Mouse (Mus musculus): ENCODE measurements around the gene Ldb3.

Gene Ldb3

DNA sequence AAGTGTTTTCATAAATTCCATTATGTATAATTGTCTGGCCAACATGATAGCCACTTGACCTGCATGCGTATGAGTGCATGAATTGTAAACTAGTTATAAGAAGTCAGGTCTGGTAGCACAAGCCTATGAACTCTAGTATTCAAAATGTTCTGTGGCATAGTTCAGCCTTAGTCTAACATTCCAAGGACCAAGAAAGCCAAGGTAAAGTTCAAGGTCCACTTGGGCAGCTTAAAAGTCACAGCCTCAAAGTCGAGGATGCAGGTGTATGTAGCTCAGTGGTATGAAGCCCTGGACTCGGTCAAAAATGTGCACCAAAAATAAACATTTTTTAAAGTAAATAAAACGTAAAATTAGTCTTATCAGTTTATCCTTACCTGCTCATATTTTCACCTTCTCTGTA lies 75.9 kb downstream of the Ldb3 start:
- DNase-seq (ENCODE audit: low read depth in 1 of 2, low spot score in 2 of 2), result no peak

DNA sequence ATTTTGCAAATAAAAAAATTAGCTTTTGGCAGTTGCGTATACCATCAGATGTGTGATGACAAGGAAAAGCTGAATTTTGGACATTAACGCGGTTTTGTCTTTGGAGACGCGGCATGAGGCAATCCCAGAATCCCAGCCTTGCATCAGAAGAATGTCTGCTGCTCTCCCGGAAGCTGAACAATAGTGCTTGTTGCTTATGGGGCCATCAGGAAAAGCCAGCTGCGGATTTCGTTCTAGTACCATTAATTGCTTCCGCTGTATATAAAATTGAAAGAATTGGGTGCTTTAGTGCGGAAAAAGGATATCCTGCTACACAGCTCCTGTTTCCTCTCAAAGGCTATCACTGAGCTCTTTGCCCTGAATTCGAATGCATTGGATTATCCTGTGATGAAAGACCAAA lies 76.6 kb downstream of the Ldb3 start:
- no peak for DNase-seq (ENCODE audit: low read depth in 1 of 2, low spot score in 2 of 2)

DNA sequence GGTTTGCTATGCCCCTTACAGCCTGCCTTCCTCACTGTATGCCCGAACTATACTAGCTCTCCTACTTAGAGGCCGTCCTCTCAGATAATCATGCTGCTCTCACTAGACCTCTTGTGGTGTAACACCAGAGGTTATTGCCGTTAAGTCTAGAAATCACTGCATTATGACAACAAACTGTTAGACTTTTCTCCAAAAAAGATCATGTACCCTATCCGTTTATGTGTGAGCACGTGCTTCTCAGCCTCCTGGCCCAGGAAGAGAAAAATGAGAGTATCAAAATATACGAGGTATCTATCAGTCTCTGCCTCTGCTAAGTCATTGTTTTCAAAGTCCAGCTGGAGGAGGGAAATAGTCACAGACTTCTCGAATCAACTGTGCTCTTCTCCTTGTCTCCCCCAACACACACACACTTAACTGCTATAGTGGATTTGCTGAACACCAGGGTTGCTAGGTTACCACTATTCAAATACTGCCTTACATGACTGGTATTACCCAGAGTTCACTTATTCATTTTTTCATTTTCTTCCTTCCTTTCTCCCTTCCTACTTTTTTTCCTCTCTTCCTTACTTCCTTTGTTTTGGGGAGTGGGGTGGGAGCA lies 79.5 kb downstream of the Ldb3 start:
- no peak for DNase-seq (ENCODE audit: low read depth in 1 of 2, low spot score in 2 of 2)

DNA sequence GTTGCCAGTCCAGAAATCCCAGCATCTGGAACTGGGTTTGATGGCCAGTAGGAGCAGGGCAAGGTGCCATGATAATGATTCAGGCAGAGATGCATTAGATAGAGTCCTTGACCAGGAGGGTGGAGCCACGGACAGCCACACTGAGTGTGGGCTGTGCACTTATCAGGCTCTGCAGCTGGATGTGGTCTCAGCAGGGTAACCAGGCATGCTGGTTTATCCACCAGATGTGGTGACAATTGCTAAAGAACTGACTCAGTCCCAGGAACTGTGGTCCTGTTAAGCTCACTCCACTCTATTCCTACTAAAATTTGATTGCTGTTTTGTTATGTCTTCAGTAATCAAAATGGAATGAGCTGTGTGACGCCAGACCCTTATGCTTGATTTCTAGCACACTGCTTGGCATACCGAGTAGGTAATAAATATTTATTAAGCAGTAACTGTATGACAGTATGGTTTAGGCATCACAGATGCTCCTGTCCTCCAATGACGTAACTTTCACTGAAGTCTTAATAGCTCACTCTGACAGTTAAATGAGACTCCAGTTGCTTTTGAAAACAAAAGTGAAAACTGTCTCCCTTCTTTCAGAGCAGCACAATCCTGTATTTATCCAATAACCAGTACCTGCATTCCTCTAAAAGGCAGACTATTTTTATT lies 80.2 kb downstream of the Ldb3 start:
- no peak for DNase-seq (ENCODE audit: low read depth in 1 of 2, low spot score in 2 of 2)

DNA sequence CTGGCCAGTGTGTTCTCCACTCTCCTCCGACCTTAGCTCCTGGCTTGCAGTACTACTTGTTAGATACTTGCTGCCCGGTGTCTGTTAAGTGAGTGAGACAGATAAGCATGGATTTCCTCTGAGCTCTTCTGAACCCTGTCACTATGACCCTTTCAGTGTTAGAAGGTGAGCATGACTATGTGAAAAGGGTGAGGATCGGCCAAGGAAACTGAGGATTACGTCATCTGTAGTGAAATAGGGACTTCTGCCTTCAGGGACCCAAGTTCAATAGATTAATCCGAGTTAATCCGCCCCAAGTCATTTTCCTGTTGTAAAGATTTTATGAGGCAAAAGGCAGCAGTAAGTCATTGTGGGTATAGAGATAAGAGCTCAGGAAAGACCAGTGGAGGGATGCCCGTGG lies 83.2 kb downstream of the Ldb3 start:
- no peak for DNase-seq (ENCODE audit: low read depth in 1 of 2, low spot score in 2 of 2)

DNA sequence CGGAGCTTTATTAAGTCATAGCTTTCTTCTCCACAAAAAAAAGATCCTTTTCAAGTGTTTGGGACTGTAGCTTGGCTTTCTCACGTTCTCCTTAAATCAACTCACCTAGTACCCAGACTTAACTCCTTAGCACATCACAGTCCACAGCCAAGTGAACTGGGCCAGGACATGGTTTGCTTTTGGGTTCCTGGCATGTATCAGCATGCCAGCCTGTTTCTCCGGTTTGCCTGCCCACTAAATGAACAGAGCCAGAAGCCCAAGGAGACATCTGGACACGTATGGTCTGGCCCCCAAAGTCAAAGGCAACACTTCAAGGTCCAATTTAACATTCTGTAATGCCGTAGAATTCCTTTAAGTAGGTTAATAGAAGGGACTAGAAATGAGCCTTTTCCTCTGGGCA lies 84.1 kb downstream of the Ldb3 start:
- no peak for DNase-seq (ENCODE audit: low read depth in 1 of 2, low spot score in 2 of 2)

DNA sequence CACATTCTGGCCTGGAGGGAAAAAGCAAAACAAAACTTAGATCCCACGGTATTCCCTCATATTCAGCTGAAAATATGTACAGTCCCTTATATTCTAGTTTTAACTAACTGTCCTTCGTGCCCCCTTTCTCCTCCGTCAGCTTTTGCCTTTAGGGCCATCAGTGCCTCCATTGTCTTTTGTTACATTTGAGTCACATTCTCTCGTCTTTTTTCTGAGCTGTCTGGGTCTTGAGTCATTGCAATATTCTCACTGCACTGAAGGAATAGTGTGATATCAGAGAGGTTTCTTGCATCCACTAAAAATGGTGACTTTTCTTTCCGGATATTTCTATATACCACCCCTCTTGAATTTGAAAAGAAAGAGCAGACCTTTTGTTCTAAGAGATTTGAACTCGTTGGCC lies 84.7 kb downstream of the Ldb3 start:
- no peak for DNase-seq (ENCODE audit: low read depth in 1 of 2, low spot score in 2 of 2)

DNA sequence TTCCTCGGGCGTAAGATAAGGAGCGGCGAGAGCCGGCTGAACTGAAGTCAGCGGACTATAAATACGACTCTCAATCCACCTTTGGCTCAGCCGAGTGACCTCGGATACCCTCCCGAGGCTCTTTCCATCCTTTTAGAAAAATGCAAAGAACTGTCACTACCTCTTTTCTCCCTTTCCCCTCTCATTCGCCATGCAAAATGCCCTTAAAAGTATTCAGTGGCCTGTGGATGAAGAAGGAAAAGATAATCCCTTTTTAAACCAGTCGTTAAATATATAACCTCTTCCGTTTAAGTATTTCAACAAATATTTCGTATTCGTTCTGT lies 85.2 kb downstream of the Ldb3 start, which contains the start of gene Bmpr1a:
Bmpr1a (minus strand) TSS at position 17 of the 323 bp plus-strand sequence.
- DNase-seq (ENCODE audit: low read depth in 1 of 2, low spot score in 2 of 2), result no peak

DNA sequence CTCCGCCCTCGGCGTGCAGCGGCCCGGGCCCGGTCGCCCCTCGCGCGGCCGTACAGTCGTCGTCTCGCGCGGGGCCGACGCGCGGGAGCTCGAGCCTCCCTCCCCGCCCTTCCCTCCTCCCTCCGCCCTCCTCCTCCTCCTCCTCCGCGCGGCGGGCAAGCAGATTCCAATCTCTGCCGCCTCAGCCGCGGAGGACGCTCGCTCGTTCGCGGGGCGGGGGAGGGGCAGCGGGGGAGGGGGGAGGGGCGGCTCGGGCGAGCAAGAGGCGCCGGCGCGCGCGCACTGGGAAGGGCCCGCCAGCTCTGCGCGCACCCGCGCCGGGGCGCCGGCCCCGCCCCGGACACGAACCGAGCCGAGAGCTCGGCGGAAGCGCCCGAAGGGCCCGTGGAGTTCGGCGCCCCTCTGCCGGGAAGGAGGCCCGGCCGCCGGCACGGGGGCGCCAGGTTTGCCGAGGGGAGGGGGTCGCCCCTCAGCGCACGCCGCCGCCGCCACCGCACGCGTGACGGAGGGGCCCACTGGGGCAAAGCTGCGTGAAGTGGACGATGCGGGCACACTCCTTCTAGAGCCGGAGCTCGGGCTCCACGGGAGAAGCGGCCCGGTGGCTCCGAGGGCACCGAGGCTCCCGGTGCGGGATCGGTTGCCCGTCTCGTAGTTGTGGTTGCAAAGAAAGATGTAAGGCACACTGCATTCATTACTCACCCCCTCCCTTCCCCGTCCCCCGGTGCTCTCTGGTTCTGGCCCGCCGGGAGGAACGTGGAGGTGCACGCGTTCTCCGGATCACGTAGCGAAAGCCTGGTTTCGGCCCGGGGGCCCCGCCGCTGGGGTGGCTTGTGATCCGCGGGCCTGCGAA lies 85.8 kb downstream of the Ldb3 start:
- no peak for DNase-seq (ENCODE audit: low read depth in 1 of 2, low spot score in 2 of 2)

DNA sequence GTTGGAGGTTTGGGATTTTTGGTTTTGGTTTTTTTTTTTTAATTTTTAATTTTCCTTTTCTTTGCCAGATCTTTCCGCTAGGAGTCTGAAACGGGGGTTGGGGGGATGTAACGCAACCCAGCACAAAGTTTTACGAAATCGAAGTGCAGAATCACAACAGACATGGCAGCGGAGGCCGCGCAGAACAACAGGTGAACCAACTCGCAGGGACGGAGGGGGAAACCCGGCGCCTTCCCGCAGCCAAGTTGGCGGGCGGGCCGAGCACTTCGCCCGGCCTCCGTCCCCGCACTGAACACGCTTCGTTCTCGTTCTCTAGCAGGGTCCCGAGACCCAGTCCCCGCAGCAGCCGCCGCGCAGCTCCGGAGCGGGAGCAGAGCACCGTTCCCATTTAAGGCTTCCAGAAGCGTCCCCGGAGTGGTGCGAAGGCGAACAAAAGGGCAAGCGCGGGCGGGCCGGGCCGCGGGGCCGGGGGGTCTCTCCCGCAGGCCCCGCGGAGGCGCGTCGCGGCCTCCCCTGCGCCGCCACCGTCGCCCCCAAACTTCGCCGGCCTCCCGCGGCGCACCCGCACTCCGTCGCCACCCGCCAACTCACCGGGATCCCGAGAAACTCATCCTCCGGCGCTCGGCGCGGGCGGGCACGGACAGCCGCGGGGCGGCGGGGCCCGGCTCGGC lies 86.5 kb downstream of the Ldb3 start:
- DNase-seq (ENCODE audit: low read depth in 1 of 2, low spot score in 2 of 2), result no peak

DNA sequence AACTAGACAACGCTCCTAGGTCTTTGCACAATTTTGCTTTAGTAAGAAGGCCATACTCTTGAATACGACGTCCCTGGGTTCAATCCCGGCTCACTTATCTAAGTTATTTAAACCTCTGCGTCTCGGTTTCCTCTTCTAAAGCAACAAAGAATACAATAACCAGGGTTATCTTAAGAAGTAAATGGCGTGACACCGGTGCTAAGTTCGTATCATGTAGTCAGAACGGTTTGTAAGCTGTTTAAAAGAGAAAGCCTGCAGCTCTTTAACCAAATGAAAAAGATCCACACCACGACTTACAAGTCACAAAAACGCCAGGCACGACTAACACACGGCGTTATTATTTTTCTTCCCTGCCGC lies 87.1 kb downstream of the Ldb3 start:
- DNase-seq (ENCODE audit: low read depth in 1 of 2, low spot score in 2 of 2), result no peak

DNA sequence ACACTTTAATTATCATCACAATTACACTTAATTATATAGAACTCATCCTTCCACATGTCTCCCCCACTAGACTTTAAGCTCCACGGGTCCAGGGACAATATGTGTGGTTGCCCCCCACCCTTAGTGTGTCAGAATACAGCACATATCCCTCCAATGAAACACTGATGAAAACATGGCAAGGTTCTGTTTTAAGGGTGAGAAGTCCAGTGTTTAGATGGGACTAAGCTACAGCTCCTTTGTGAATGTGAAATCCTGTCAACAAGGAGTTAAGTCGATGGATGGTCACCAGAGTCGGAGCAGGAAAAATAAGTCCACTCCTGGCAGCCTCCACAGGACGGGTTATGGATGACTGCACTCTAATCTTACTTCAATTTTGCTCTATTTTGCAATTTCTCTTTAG lies 88.2 kb downstream of the Ldb3 start:
- no peak for DNase-seq (ENCODE audit: low read depth in 1 of 2, low spot score in 2 of 2)

DNA sequence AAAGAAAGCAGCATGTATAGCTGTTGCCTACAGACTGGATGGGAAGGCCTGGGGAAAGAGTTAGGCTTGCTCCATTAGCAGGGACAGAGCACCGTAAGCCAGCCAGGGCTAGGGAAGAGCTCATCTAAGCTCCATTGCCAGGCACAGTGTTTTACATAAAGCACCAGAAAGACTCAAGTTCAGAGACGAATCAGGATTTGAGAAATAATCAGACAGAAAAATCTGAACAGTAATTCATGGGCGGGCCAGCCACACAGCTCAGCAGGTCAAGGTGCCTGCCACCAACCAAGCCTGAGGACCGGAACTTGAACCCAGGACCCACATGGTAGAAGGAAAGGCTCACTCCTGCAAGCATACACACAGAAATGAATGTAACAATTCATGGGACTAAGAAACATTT lies 88.8 kb downstream of the Ldb3 start:
- DNase-seq (ENCODE audit: low read depth in 1 of 2, low spot score in 2 of 2), result no peak

DNA sequence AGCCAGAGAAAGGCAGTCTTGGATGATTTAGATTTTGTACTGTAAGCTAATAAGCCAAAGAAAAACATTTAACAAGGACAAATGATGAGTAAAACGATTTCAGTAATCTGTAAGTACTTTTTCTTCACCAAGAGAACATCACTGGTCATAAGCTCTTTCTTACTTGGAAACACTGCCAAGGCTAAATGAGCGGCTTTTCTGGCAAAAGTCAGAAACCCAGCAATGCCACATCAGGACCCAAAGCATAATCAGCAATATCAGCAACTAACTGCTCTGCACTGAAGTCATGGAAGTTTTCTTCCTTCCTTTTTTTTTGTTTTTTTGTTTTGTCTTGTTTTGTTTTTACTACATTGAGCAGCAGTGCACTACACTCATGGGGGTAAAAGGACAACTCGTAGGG lies 91.1 kb downstream of the Ldb3 start:
- no peak for DNase-seq (ENCODE audit: low read depth in 1 of 2, low spot score in 2 of 2)

DNA sequence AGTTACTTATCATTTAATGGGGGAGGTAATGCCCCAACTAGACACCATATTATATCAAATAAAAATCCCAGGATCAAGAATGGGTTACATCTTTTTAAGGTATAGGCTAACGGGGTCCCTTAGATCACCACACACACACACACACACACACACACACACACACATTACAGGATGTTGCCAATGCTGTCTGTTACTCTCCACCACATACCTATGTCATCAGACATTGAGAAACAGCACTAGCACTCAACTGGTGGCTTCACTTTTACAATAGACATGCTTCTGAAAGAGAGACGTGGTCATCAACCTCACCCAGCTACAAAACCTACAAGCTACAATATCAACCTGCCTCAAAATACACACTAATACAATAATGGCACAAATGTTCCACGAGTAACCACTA lies 94.8 kb downstream of the Ldb3 start:
- no peak for DNase-seq (ENCODE audit: low read depth in 1 of 2, low spot score in 2 of 2)

DNA sequence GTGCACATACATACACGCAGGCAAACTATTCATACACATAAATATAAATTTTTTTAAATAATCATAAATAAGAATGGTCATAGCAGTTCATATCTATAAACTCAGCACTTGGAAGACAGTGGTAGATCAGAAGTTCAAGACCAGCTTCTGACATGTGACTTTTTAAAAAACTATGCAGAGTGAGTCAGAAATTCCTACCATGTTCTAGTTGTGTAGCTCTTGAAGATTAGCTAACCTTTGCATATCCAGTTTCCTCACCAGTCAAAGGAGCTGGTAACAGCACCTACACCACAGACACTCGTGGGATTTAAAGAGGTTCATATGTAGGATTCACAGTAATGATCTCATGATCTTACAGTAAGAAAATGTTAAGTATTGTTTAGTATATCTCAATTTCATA lies 95.8 kb downstream of the Ldb3 start:
- DNase-seq (ENCODE audit: low read depth in 1 of 2, low spot score in 2 of 2), result no peak

DNA sequence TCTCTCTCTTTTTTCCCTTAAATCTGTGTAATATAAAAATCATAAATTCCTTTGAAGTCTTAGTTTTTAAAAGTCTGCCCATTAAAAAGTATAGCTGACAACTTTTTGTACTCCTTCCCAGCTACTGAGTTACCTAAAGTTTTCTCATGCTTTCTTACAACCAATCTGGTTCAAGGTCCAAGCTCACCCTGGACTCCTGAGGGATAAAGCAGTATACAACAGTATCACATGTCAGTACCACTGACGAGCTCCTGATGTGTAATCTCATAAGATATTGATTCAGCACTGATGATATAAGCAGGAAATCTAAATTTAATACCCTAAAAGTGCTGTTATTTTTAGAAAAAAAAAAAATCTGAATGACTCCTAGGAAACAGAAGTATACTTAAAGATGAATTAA lies 97.5 kb downstream of the Ldb3 start:
- DNase-seq (ENCODE audit: low read depth in 1 of 2, low spot score in 2 of 2), result no peak

DNA sequence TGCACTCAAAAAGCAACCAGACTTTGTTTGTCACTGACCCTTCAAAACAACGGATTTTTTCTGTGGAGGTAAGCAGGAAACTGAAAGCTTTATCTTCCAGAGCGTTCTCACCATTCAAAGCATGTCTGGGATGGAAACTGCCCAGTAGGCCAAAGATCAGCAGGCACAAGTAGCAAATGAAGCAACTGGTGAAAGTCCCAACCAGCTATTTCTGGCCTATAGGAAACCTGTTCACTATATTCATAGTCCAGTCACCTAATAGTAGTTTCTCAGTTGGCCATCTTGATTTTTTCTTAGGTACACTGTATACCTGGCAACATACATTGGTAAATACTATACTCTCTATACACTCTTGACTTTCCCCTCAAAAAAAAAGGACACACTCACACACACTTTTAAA lies 98.6 kb downstream of the Ldb3 start:
- no peak for DNase-seq (ENCODE audit: low read depth in 1 of 2, low spot score in 2 of 2)

DNA sequence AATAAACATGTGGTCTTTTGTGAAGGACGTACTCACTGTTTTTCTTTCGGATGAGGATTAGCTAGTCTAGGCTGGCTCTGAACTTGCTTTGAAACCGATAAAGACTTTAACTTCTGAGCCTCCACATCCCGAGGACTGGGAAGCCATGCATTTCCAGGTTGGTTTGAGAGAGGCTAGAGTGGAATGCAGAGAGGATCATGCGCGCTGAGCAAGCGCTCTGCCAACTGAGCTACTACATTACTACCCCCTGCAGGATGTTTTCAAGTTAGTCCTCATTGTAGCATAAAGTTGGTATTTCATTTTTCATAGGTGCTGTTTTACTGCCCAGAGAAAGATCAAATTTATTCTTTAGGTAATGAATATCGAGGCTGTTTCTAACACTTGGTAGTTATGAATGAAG lies 102.3 kb downstream of the Ldb3 start:
- DNase-seq (ENCODE audit: low read depth in 1 of 2, low spot score in 2 of 2), result no peak

DNA sequence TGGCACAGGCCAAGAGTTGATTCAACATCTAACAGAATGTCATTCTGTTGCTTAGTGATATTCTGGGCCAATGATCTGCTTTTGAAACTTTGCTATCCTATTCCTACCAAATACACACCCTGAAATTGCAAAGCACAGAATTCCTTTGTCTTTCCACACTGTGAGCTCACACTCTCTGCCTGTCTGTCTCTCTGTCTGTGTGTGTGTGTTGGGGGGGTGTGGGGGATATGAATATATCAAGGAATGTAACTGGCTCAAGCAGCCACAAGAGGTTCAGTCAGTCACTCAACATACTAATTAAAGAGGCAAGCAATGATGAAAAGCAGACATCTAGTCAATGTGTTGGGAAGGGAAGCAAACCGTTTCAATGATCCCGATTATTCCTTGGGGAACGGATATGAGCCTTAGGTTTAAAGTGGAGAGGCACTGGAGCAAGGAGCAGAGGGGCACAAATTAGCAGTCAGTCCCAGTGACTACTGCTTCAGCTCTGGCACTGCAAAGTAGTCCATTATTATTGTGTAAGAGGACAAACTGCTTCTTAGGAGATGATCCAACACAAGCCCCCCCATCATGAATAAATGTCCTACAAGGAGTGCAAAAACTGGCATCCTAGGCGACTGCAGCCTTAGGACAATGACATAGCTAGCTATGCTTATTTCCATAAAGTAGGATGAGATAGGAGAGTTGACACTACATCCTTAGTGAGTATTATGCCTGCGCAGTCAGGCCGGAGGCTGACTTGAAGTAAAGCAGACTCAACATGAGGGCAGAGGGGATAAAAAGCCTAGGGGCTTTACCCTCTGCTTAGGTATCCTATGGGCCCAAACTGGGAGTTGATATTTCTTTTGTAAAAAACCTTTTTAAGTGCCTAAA lies 104.8 kb downstream of the Ldb3 start:
- DNase-seq (ENCODE audit: low read depth in 1 of 2, low spot score in 2 of 2), result no peak

Measured in monocyte, adult 2 months (primary cell).